Mouse (Mus musculus) CH12.LX (cell line): Measurements from ENCODE around the gene Yrdc. TPM values are rescaled to one million over a fixed set of nuclear protein-coding genes. Genes with fewer than 3 reads are reported as not detected.

Source experiments
- DNase-seq: peaks from one replicate; pipeline ENCODE4 v3.0.0-alpha.2; 2013; ENCODE audit errors: extremely low read depth
- H3K27ac ChIP-seq: 2 replicates; pipeline ENCODE4 v1.5.1; 2012; ENCODE audit warnings: low read depth, mild to moderate bottlenecking, control low read depth, moderate library complexity; ENCODE audit not compliant: insufficient read depth
- H3K27me3 ChIP-seq: replicated peaks from 2 replicates; pipeline ENCODE3; 2012; ENCODE audit warnings: inconsistent platforms
- H3K36me3 ChIP-seq, 2 experiments: replicated peaks in 1 of 2; 2 replicates each; pipeline versions ENCODE3 to v1.6.1; 2012; ENCODE audit warnings: inconsistent platforms in 1 of 2, low read length in 1 of 2, mild to moderate bottlenecking in 1 of 2, mixed read lengths in 1 of 2, moderate library complexity in 1 of 2; ENCODE audit not compliant: control insufficient read depth in 1 of 2, insufficient read depth in 1 of 2
- H3K4me1 ChIP-seq, 2 experiments: 2 replicates each; pipeline ENCODE4 v1.6.1; 2012; ENCODE audit warnings: inconsistent platforms in 1 of 2, moderate library complexity in 1 of 2; ENCODE audit not compliant: insufficient read depth in 2 of 2, control insufficient read depth in 1 of 2
- H3K4me2 ChIP-seq: 2 replicates; pipeline ENCODE4 v1.6.1; 2012; ENCODE audit warnings: low read depth, mild to moderate bottlenecking, control low read depth; ENCODE audit not compliant: poor library complexity, insufficient read depth, severe bottlenecking
- H3K4me3 ChIP-seq, 3 experiments: fragments of 150-350 bp in 1 of 3; sonication (generic) in 1 of 3; replicated peaks in 1 of 3; 2 replicates each; pipeline versions ENCODE3 to v1.5.1; 2011 to 2012; ENCODE audit warnings: low read depth in 2 of 3, low read length in 2 of 3, mild to moderate bottlenecking in 2 of 3, moderate library complexity in 2 of 3, control low read depth in 1 of 3, improper control_type of control experiment in 1 of 3, inconsistent platforms in 1 of 3, mixed read lengths in 1 of 3; ENCODE audit not compliant: poor library complexity in 1 of 3
- H3K79me2 ChIP-seq: replicated peaks from 2 replicates; pipeline ENCODE4 v1.6.1; 2012; ENCODE audit warnings: mild to moderate bottlenecking, moderate library complexity; ENCODE audit not compliant: control insufficient read depth, poor library complexity, insufficient read depth, severe bottlenecking; ENCODE audit errors: extremely low read depth
- H3K9ac ChIP-seq: 2 replicates; pipeline ENCODE4 v1.6.1; 2012; ENCODE audit warnings: low read depth, mild to moderate bottlenecking, control low read depth, moderate library complexity; ENCODE audit not compliant: insufficient read depth
- H3K9me3 ChIP-seq: replicated peaks from 2 replicates; pipeline ENCODE3; 2012; ENCODE audit warnings: low read length, inconsistent platforms, mixed read lengths
- CHD2 ChIP-seq: IDR thresholded peaks from 2 replicates; pipeline ENCODE4 v1.6.1; 2011; ENCODE audit warnings: low read length, improper control_type of control experiment
- E2F4 ChIP-seq: IDR thresholded peaks from 2 replicates; pipeline ENCODE4 v1.6.1; 2011; ENCODE audit warnings: low read depth, low read length, improper control_type of control experiment; ENCODE audit not compliant: insufficient replicate concordance
- EP300 ChIP-seq: IDR thresholded peaks from 2 replicates; pipeline ENCODE4 v1.6.1; 2011; ENCODE audit warnings: low read length, improper control_type of control experiment
- ETS1 ChIP-seq: conservative IDR thresholded peaks from 2 replicates; pipeline ENCODE4 v1.6.1; 2012; ENCODE audit warnings: low read depth, mild to moderate bottlenecking, inconsistent platforms, low read length, improper control_type of control experiment, moderate library complexity
- GABPA ChIP-seq: IDR thresholded peaks from 2 replicates; pipeline ENCODE4 v1.6.1; 2012; ENCODE audit warnings: low read depth, low read length, improper control_type of control experiment, inconsistent platforms; ENCODE audit not compliant: insufficient replicate concordance
- HCFC1 ChIP-seq: IDR thresholded peaks from 2 replicates; pipeline ENCODE4 v1.6.1; 2012; ENCODE audit warnings: low read depth, mild to moderate bottlenecking, inconsistent platforms, low read length, improper control_type of control experiment
- IRF4 ChIP-seq: IDR thresholded peaks from 2 replicates; pipeline ENCODE4 v1.6.1; 2014; ENCODE audit warnings: low read depth, mild to moderate bottlenecking, inconsistent platforms, low read length, improper control_type of control experiment
- JUN ChIP-seq: IDR thresholded peaks from 2 replicates; pipeline ENCODE4 v1.6.1; 2011; ENCODE audit warnings: low read depth, mild to moderate bottlenecking, low read length, improper control_type of control experiment, moderate library complexity; ENCODE audit not compliant: insufficient read depth
- MAX ChIP-seq: IDR thresholded peaks from 2 replicates; pipeline ENCODE4 v1.6.1; 2011; ENCODE audit warnings: low read length, improper control_type of control experiment
- MAZ ChIP-seq: IDR thresholded peaks from 2 replicates; pipeline ENCODE4 v1.6.1; 2012; ENCODE audit warnings: low read depth, mild to moderate bottlenecking, inconsistent platforms, low read length, improper control_type of control experiment, moderate library complexity
- MXI1 ChIP-seq: IDR thresholded peaks from 2 replicates; pipeline ENCODE4 v1.6.1; 2011; ENCODE audit warnings: mild to moderate bottlenecking, low read depth, low read length, improper control_type of control experiment
- MYC ChIP-seq: IDR thresholded peaks from 2 replicates; pipeline ENCODE4 v1.6.1; 2011; ENCODE audit warnings: low read depth, mild to moderate bottlenecking, improper control_type of control experiment, low read length
- NELFE ChIP-seq: IDR thresholded peaks from 2 replicates; pipeline ENCODE4 v1.6.1; 2011; ENCODE audit warnings: low read depth, low read length, improper control_type of control experiment
- PAX5 ChIP-seq: IDR thresholded peaks from 2 replicates; pipeline ENCODE4 v1.6.1; 2012; ENCODE audit warnings: low read length, inconsistent platforms, mixed read lengths
- POLR2A ChIP-seq: IDR thresholded peaks from 2 replicates; pipeline ENCODE4 v1.6.1; 2011; ENCODE audit warnings: low read depth, mild to moderate bottlenecking, improper control_type of control experiment, low read length
- RCOR1 ChIP-seq: conservative IDR thresholded peaks from 2 replicates; pipeline ENCODE4 v1.6.1; 2012; ENCODE audit warnings: low read depth, mild to moderate bottlenecking, inconsistent platforms, low read length, improper control_type of control experiment
- ZKSCAN1 ChIP-seq: IDR thresholded peaks from 2 replicates; pipeline ENCODE4 v1.6.1; 2012; ENCODE audit warnings: low read depth, inconsistent platforms, low read length, improper control_type of control experiment, borderline replicate concordance
- ZMIZ1 ChIP-seq: IDR thresholded peaks from 2 replicates; pipeline ENCODE4 v1.6.1; 2012; ENCODE audit warnings: low read depth, mild to moderate bottlenecking, inconsistent platforms, low read length, improper control_type of control experiment
- ZNF384 ChIP-seq: IDR thresholded peaks from 2 replicates; pipeline ENCODE4 v1.6.1; 2012; ENCODE audit warnings: low read depth, low read length, improper control_type of control experiment, inconsistent platforms
- dilution Hi-C: fragments of 300-500 bp; cut with MboI; formaldehyde crosslinking; loops from 2 replicates; pipeline ENCODE4 v1.14.3; 2020; ENCODE audit warnings: low sequenced_read_pairs; ENCODE audit not compliant: extremely low pct_unique_long_range_greater_than_20kb, extremely low pct_ligation_motif_present
- in situ Hi-C: fragments of 300-500 bp; cut with MboI; formaldehyde crosslinking; loops from 3 replicates; pipeline ENCODE4 v1.14.3; 2019; ENCODE audit warnings: low sequenced_read_pairs, low pct_ligation_motif_present, low pct_unique_long_range_greater_than_20kb, mixed read lengths
- polyA plus RNA-seq: library from polyadenylated mRNA; unstranded; fragments of >175 nt; gene quantifications from 2 replicates; pipeline ENCODE4 v1.2.1, GENCODE M21; 2012; ENCODE audit warnings: low read depth; ENCODE audit not compliant: insufficient read length
- total RNA-seq, 2 experiments: library from RNA; depleted of rRNA; stranded (reverse); fragments of 300-350 nt in 1 of 2; fragments of >200 nt in 1 of 2; gene quantifications; 2 replicates each; pipeline ENCODE4 v1.2.3; 2012 to 2014

The Yrdc gene
- total and polyA plus RNA-seq, 3 experiments = 86.8 to 160 (median 87.6) TPM

- TF ChIP-seq IRF4 (no peak), NELFE (no peak), E2F4 (no peak), MXI1 (no peak)
- TF ChIP-seq, all 38 proteins: peak for 0
- DNase-seq = no peak
- no peak overlapping the region for H3K4me3 ChIP-seq
- in situ Hi-C loops (no loop called here), dilution Hi-C loops (no loop called here)
- H3K4me2 ChIP-seq = no peak overlapping the region
- peaks cover 56% of the 10 kb centered on the region for H3K27me3 ChIP-seq
- H3K4me1 ChIP-seq = peaks cover 0 to 3% of the 10 kb centered on the region in 2 experiments; a peak in 1 of 4 replicates
- peaks cover 10% of the 10 kb centered on the region for H3K9me3 ChIP-seq
- H3K27ac ChIP-seq = no peak overlapping the region
- H3K9ac ChIP-seq = no peak overlapping the region
- no peaks in the 10 kb centered on the region for H3K79me2 ChIP-seq
- H3K36me3 ChIP-seq = no peaks in the 10 kb centered on the region
These were observed 31.8 kb downstream of the Yrdc start for GRCm38 (mm10) chr4:124882151-124882729.

GRCm38 (mm10) chr4:124888702-124889101, 38.2 kb downstream of the Yrdc start:
- Histone ChIP-seq H3K79me2 (no peaks in the 10 kb centered on the region), H3K9me3 (no peaks in the 10 kb centered on the region), H3K4me1 (peaks cover 0 to 3% of the 10 kb centered on the region in 2 experiments; a peak in 1 of 4 replicates), H3K9ac (no peak overlapping the region), H3K4me3 (no peak overlapping the region), H3K27me3 (peaks cover 83% of the 10 kb centered on the region), H3K27ac (no peak overlapping the region), H3K36me3 (no peaks in the 10 kb centered on the region), H3K4me2 (no peak overlapping the region)
- TF ChIP-seq RCOR1 = no peak
- TF ChIP-seq ZMIZ1 = no peak
- TF ChIP-seq GABPA = no peak
- no peak for TF ChIP-seq ZNF384
- TF ChIP-seq MAX = no peak
- TF ChIP-seq EP300 = no peak
- TF ChIP-seq HCFC1 = no peak
- TF ChIP-seq POLR2A = no peak
- TF ChIP-seq E2F4 = no peak
- no peak for TF ChIP-seq MXI1
- TF ChIP-seq ETS1 = no peak
- no peak for TF ChIP-seq CHD2
- no peak for TF ChIP-seq JUN
- no peak for TF ChIP-seq PAX5
- no peak for TF ChIP-seq MYC
- TF ChIP-seq ZKSCAN1 = no peak
- no peak for TF ChIP-seq MAZ
- no peak for DNase-seq
- in situ Hi-C loops = no loop called here
- dilution Hi-C loops = no loop called here
